Mouse (Mus musculus) spleen, adult 10 weeks (tissue): Measurements from ENCODE around the gene Rbm46. TPM values are rescaled to one million over a fixed set of nuclear protein-coding genes. Genes with fewer than 3 reads are reported as not detected.

Experiments
- polyA plus RNA-seq: library from polyadenylated mRNA; stranded (reverse); fragments of 350-450 nt; fragmentation: Illumina TruSeq; extraction: RNeasy Lipid Tissue Mini Kit (QIAGEN cat#74804); gene quantifications from one replicate; pipeline ENCODE4 v1.2.3, GENCODE M21; 2015; ENCODE audit warnings: low replicate concordance; ENCODE audit not compliant: insufficient read depth

The Rbm46 gene
- polyA plus RNA-seq: 1.6 TPM

GRCm38 (mm10) chr3:82876372-82876739 lies at the start of gene Rbm46:
Rbm46 (minus strand) TSS chr3:82876483.

DNA sequence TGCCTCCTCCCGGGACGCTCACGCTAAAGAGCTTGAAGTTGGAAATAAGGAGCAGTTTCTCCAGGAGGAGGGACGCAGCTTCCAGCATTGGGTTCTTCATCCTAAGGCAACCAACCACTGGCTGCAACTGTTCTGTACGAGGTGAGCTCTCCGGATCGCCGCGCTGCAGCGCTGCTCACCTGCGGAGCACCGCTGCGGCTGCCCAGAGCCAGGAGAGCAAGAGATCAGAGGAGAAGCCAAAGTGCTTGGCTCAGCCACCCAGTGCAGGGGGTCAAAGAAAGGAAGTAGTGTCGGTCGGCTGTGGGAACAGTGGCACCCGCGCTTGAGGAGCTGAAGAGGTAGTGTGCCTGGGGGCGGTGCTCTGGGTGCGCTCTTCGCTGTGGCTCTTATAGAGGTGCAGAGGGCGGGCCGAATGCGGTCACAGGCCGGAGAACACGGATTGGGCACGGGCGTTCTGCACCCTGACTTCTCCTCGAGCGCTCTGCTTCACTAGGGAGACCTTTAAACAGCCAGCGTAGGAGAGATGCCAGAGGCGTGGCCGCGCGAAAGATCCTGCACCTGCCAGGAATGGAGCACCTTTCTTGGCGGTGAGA lies 27.4 kb upstream of the Rbm46 start, which contains the start of gene Lrat:
TSS of gene Lrat (minus strand) at position 361 of the 593 bp plus-strand sequence.

Other genes with a start within 250 kb of the Rbm46 start
- gene Lrat, start 27.5 kb upstream of the Rbm46 start, polyA plus RNA-seq: 9.0 TPM
- gene Fgg, start 131.2 kb upstream of the Rbm46 start, polyA plus RNA-seq: not detected
- gene Fga, start 149.6 kb upstream of the Rbm46 start, polyA plus RNA-seq: not detected
- gene Fgb, start 173.4 kb upstream of the Rbm46 start, polyA plus RNA-seq: not detected
- gene Plrg1, start 179.0 kb upstream of the Rbm46 start, polyA plus RNA-seq: 64.5 TPM